Mouse (Mus musculus): ENCODE results near the gene Rhbg.

DNA sequence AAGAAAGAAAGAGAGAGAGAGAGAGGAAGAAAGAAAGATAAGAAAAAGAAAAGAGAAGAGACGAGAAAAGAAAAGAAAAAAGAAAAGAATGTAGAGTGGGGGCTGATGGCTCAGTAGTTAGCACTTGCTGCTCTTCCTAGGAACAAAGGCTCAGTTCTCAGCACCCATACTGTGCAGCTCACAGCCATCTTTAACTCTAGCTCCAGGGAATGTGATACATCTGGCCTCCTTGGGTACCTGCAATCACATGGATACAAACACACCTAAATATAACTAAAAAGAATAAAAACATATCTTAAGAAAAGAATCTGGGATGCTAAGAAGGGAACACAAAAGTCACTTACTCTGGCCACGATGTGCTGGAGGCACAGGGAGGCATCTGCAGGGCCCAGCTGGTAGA, 21.6 kb upstream of the Rhbg start:
- TF ChIP-seq CTCF (IDR thresholded peaks at IDR 0.05; ENCODE audit: control insufficient read depth, insufficient read depth, insufficient read length) (no peak), USF1 (IDR thresholded peaks at IDR 0.05; ENCODE audit: low read depth) (no peak)

Data from C2C12 (cell line).